Mouse (Mus musculus) hindbrain, embryonic 10.5 days (tissue): ENCODE data around the gene Mapk6. TPM values are rescaled to one million over a fixed set of nuclear protein-coding genes. Genes with fewer than 3 reads are reported as not detected.

Source experiments
- DNase-seq: peaks from one replicate; pipeline ENCODE4 v3.0.0-alpha.2; 2017; ENCODE audit warnings: low spot score
- H3K27ac ChIP-seq: fragments of 300-500 bp; sonication (generic); 2 replicates; pipeline ENCODE4 v1.5.1; 2016; ENCODE audit warnings: mild to moderate bottlenecking, moderate library complexity
- H3K27me3 ChIP-seq: fragments of 300-500 bp; sonication (generic); 2 replicates; pipeline ENCODE4 v1.6.1; 2016; ENCODE audit warnings: mild to moderate bottlenecking; ENCODE audit not compliant: poor library complexity, insufficient read depth, severe bottlenecking
- H3K36me3 ChIP-seq: fragments of 300-500 bp; sonication (generic); 2 replicates; pipeline ENCODE4 v1.6.1; 2016; ENCODE audit warnings: mild to moderate bottlenecking, moderate library complexity
- H3K4me1 ChIP-seq: fragments of 300-500 bp; sonication (generic); replicated peaks from 2 replicates; pipeline ENCODE4 v1.6.1; 2016; ENCODE audit warnings: mild to moderate bottlenecking
- H3K4me3 ChIP-seq: fragments of 300-500 bp; sonication (generic); 2 replicates; pipeline ENCODE4 v1.5.1; 2016; ENCODE audit warnings: mild to moderate bottlenecking, moderate library complexity
- H3K9me3 ChIP-seq: fragments of 300-500 bp; sonication (generic); 2 replicates; pipeline ENCODE4 v1.6.1; 2016; ENCODE audit warnings: mild to moderate bottlenecking, moderate library complexity
- WGBS: fragments of 180-500 bp; shearing (Covaris S2); methylation state at CpG from one replicate; pipeline ENCODE4 v1.1.7; 2016; 5-methylcytosine and 5-hydroxymethylcytosine counted together
- polyA plus RNA-seq: library from polyadenylated mRNA; unstranded; fragments of >200 nt; fragmentation: Nextera tagmentation; extraction: Ambion mirVana; gene quantifications from 2 replicates; pipeline ENCODE4 v1.2.1, GENCODE M21; 2016

Mapk6 gene
- polyA plus RNA-seq, 1 experiment from 2014 or later = 146 TPM

DNA sequence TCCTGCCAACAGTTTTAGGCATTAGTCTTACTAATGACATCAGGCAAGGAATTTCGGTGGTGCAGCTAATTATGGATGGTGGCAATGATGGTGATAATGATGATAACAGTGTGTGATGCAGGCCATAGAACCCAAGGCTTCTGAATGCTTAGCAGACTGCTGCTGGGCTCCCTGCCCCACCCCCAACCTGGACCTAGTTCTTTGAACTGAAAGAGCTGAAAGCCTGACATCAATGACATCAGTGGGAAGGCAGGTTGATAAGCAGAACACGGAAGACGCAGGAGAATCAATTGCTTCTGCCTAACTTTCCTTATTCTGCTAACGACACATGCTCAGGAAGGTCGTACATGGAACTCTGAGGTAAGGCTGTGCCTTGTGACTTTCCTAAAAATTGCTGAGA, 3.4 kb upstream of the Mapk6 start:
- DNase-seq = no peak
- H3K4me1 ChIP-seq = peaks cover 16% of the 10 kb centered on the region
- no peak overlapping the region for H3K27ac ChIP-seq
- WGBS = 75% methylated on average over 5 of the region's 5 CpGs
- H3K27me3 ChIP-seq = no peaks in the 10 kb centered on the region
- no peak overlapping the region for H3K4me3 ChIP-seq
- H3K36me3 ChIP-seq = no peaks in the 10 kb centered on the region
- H3K9me3 ChIP-seq = no peaks in the 10 kb centered on the region

DNA sequence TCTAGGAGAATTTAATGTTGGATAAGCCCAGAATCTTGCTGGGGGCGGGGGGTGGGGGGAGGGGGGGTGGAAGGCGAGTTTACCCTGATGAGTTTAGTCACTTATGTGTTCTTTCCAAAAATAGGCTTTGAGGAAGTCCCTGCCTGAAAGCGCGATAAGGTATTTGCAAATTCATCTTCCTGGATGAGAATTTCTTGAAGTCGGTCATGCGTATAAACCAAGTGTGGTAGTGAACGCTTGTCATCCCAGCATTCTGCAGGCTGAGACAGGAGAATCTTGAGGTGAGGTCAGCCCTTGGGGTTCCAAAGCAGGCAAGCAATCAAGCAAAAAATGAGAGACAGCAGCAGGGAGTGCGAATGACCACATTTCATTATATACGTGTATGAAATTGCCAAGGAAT, 1.8 kb upstream of the Mapk6 start:
- H3K4me1 ChIP-seq = peaks cover 31% of the 10 kb centered on the region
- H3K36me3 ChIP-seq = no peaks in the 10 kb centered on the region
- no peak overlapping the region for H3K4me3 ChIP-seq
- WGBS = 87% methylated on average over 9 of the region's 9 CpGs
- H3K27me3 ChIP-seq = no peaks in the 10 kb centered on the region
- H3K9me3 ChIP-seq = no peaks in the 10 kb centered on the region
- DNase-seq = no peak
- H3K27ac ChIP-seq = no peak overlapping the region

DNA sequence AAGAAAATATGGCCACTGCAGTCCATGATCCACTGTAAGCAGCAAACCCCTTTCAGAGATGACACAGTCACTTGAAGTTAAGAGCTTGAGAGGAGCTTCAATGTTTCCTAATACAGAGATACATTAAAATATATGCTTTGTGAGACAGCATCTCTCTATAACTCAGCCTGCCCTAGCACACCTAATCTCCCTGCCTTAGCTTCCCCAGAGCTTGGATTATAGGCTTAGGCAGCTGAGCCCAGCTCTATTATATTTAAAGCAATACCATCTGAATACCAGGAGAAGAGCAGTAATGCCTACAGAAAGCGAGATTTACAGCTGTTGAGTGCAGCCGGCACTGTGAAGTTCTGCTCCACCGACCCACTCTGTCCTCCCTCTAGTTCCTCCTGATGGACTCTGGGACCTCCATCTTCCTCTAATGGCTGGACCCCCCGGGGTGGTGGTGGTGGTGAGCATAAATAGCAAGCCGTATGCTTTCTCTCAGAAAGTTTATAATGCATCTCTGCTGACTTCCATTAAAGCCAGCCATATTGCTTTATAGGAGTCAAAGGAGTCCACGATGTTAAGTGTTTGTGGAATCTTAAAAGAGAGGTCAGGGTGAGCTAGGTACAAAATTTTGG, 1.2 kb upstream of the Mapk6 start:
- no peak for DNase-seq
- Histone ChIP-seq H3K27ac (peak overlapping the region; percentile 100), H3K36me3 (no peaks in the 10 kb centered on the region), H3K4me3 (0 out of 2 replicates have a peak overlapping the region, but pooled peaks have one; percentile 96), H3K9me3 (no peaks in the 10 kb centered on the region), H3K27me3 (no peaks in the 10 kb centered on the region), H3K4me1 (peaks cover 37% of the 10 kb centered on the region)
- WGBS = 79% methylated on average over 6 of the region's 6 CpGs

DNA sequence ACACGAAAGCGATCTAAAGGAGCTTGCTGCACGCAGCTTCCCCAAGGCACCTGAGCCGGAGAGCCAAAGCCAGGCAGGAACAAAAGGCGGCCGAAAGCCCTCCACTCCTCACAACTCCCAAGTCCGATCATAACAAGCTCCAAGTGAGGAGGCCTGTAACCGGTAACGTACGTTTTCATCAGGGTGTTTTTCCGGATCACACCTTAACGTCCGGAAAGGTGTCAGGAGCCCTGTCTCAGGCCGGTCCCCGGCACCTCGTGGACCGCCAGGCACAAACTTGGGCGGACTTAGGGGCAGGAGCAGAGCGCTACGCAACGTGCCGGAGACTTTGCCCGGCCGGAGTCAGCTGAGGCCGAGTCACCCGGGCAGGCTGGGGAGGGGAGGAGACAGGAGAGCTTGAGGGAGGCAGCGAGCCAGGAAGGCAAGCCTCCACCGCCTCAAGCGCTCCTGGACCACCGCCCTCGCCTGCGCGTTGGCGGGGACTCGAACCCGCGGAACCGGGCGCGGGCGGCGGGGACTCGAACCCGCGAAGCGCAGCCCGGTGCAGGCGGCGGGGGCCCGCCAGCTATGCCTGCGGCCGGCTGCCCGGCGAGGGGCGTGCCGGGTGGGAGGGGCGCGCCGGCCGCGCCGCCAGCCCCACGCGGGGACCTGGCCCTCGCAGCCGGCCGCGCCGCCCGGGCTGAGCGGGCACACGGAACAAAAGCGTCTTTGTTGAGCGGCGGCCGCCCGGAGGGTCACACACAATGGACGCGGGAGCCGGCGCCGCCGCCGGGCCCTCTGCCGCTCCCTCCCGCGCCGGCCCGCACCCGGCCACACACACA, 564 bp downstream of the Mapk6 start:
- H3K9me3 ChIP-seq = no peaks in the 10 kb centered on the region
- under 1% methylated on average over 90 of the region's 90 CpGs for WGBS
- DNase-seq = peak; percentile 77
- no peaks in the 10 kb centered on the region for H3K36me3 ChIP-seq
- H3K27ac ChIP-seq = peak overlapping the region; percentile 100
- peak overlapping the region; percentile 96 for H3K4me3 ChIP-seq
- peaks cover 54% of the 10 kb centered on the region for H3K4me1 ChIP-seq
- no peaks in the 10 kb centered on the region for H3K27me3 ChIP-seq

DNA sequence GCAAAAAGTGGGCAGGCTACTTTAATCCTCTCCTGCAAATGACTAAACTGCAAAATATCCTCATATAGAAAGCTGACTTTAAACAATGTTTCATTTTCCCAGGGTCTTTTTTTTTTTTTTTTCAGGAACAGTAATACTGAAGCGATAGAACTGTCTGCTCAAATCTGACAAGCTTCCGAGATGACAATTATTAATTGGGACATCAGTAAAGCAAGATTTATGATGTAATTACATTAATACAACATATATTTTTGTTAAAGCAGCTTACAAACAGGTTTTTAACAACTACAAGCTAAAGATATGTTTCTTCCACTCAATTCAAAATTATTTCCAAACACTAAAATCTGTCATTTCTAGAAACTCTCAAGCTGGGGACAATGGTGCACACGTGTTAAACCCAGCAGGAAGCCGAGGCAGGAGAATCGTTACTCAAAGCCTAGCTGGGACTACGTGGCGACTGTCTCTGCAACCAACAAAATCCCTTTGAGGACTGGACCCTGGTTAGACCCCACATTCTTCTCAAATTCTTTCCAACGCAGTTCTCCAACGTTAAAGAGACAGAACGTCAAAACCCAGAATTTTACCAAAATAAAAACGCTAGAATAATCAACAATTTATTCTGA, 1.5 kb downstream of the Mapk6 start:
- Histone ChIP-seq H3K36me3 (no peaks in the 10 kb centered on the region), H3K4me3 (peak overlapping the region; percentile 96), H3K9me3 (no peaks in the 10 kb centered on the region), H3K4me1 (peaks cover 63% of the 10 kb centered on the region), H3K27me3 (no peaks in the 10 kb centered on the region), H3K27ac (peak overlapping the region; percentile 100)
- 4% methylated on average over 11 of the region's 11 CpGs for WGBS
- DNase-seq = no peak

DNA sequence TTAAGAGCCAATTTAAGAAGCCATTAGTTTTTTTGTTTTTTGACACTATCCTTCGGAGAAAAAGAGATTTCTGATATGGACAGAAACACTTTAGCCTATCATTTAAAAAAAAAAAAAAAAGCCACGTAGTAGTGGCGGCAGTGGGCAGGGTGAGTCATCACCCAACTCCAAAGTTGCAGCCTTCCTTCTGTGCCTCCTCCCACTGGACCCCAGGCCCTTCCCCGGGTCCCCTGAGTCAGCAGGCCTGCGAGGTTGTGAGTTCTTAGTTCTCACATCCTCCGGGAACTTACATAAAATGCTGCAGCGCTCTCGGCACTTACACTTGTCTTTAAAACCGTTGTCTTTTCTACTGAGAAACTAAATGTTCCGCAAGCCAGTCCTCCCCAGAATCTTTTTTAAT, 2.0 kb downstream of the Mapk6 start:
- H3K27ac ChIP-seq = peak overlapping the region; percentile 29; the same call in 1 of the 2 replicates
- no peaks in the 10 kb centered on the region for H3K27me3 ChIP-seq
- 17% methylated on average over 10 of the region's 10 CpGs for WGBS
- H3K36me3 ChIP-seq = no peaks in the 10 kb centered on the region
- H3K9me3 ChIP-seq = no peaks in the 10 kb centered on the region
- peak; percentile 29 for DNase-seq
- H3K4me3 ChIP-seq = peak overlapping the region; percentile 96
- H3K4me1 ChIP-seq = peaks cover 68% of the 10 kb centered on the region

DNA sequence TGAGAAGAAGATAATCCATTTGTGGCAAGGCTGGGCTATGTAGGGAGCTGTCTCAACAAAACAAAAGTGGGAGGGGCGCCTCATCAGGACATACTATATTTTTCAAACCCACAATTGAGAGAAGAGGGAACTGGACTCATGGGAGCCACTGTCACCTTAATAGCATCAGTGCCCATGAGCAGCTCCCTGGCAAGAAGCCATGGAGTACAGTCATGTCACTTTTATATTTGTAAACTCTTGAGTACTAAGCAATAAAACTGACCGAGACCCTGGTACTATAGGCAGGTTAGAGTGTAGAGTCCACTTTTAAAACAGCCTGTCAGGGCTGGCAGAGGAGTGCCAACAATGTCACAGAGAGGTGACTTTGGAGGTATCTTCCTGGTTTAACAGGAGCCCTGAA, 3.7 kb downstream of the Mapk6 start:
- Histone ChIP-seq H3K9me3 (no peaks in the 10 kb centered on the region), H3K27ac (no peak overlapping the region), H3K36me3 (no peaks in the 10 kb centered on the region), H3K4me3 (no peak overlapping the region), H3K4me1 (peaks cover 79% of the 10 kb centered on the region), H3K27me3 (no peaks in the 10 kb centered on the region)
- no peak for DNase-seq
- 96% methylated on average over 2 of the region's 2 CpGs for WGBS

DNA sequence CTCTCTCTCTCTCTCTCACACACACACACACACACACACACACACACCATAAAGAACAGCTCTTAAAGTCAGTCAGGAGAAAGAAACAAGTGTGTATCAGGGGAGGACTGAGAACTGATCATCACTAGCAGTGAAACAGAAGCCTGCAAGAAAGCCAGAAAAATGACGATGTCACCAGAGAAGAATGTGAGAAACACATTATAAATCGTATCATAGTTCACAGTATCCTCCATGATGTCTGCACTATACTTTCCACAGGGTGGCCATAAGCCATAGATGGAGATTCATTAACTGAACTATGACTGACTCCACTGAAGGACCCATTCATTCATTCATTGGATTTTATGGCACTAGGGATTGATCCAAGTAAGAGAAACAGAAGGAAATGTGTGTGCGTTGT, 6.3 kb downstream of the Mapk6 start:
- H3K9me3 ChIP-seq = no peaks in the 10 kb centered on the region
- H3K27me3 ChIP-seq = no peaks in the 10 kb centered on the region
- DNase-seq = no peak
- H3K27ac ChIP-seq = no peak overlapping the region
- 88% methylated on average over 3 of the region's 3 CpGs for WGBS
- H3K36me3 ChIP-seq = peaks cover 7% of the 10 kb centered on the region
- H3K4me1 ChIP-seq = peaks cover 65% of the 10 kb centered on the region
- H3K4me3 ChIP-seq = no peak overlapping the region

DNA sequence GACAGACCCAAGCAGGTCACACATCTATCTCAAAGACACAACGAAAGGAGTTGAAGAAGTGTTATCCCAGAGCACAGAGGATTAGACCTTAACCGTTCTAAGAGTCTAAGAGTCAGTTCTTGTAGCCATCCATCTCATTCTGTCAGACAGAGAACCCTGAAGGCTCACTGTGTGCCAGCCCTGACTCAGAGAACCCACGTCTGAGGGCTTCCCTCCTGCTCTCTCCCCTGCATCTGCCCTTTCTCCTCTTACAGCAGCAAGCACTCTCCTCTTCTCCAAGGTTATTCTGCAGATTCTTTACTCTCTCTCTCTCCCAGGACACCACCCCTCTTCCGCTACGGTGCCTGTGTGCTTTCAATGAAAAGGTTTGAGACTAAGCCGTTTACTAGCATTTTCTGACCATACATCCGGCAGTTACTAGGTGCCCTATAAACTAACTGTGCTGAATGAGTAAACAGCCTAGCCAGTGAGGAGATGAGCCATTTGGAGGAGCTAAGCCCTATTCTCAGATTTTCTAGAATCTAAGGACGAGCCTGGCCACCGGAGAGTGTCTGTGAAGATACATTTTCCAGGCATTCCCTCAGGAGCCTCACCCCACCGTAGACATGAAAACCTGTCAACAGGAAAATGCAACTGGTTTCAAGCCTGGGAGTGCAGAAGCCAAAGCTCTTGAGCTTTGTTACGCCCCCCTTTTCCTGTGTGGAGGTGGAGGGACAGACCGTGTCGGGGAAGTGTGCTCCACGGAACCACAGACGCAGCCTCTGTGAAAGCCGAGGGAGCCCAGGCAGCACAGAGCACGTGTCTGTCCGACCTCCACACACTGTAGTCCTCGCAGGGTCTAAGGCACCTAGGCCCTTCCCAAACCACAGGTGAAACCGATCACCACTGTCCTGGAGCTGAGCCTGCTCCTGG, 8.0 kb downstream of the Mapk6 start:
- no peak for DNase-seq
- Histone ChIP-seq H3K9me3 (no peaks in the 10 kb centered on the region), H3K27me3 (no peaks in the 10 kb centered on the region), H3K36me3 (peaks cover 24% of the 10 kb centered on the region), H3K4me1 (peaks cover 50% of the 10 kb centered on the region), H3K27ac (no peak overlapping the region), H3K4me3 (no peak overlapping the region)
- 90% methylated on average over 20 of the region's 20 CpGs for WGBS

DNA sequence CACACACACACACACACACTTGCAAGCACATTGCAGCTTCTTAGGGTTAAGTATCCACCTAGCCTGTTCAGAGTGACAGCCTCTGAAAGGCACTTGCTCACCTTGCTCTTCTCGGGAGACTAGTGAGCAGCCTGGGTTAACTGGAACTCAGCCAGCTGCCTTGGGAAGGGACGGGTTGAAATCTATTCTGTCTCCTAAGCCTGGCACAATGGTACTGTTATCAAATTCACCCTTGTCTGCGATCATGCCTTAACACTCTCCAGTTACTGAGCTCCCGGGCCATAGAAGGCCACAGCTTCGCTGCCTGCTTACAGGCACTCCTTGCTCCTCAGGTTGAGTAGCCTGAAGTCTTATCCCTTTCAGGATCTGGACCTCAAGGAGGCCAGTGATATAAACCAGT, 9.2 kb downstream of the Mapk6 start:
- Histone ChIP-seq H3K36me3 (peaks cover 36% of the 10 kb centered on the region), H3K9me3 (no peaks in the 10 kb centered on the region), H3K27ac (no peak overlapping the region), H3K27me3 (no peaks in the 10 kb centered on the region), H3K4me1 (peaks cover 39% of the 10 kb centered on the region), H3K4me3 (no peak overlapping the region)
- DNase-seq = no peak
- WGBS = 90% methylated on average over 5 of the region's 5 CpGs

DNA sequence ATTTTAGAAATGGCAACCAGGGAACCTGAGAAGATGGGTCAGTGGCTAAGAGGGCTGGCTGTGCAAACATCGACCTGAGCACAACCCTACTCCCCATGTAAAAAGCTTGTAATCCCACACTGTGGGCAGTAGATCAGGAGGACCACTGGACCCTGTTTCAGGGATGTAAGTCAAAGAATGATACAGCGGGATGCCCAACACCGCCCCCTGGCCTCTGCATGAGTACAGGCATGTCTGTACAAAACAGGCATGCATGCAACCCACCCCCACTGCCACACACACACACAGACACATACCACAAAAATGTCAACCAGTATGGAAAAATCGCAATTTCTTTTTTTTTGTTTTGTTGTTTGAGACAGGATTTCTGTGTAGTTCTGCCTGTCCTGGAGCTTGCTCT, 10.7 kb downstream of the Mapk6 start:
- Histone ChIP-seq H3K27me3 (no peaks in the 10 kb centered on the region), H3K27ac (no peak overlapping the region), H3K4me1 (peaks cover 24% of the 10 kb centered on the region), H3K4me3 (no peak overlapping the region), H3K9me3 (no peaks in the 10 kb centered on the region), H3K36me3 (peaks cover 52% of the 10 kb centered on the region)
- no peak for DNase-seq
- WGBS = 89% methylated on average over 4 of the region's 4 CpGs

DNA sequence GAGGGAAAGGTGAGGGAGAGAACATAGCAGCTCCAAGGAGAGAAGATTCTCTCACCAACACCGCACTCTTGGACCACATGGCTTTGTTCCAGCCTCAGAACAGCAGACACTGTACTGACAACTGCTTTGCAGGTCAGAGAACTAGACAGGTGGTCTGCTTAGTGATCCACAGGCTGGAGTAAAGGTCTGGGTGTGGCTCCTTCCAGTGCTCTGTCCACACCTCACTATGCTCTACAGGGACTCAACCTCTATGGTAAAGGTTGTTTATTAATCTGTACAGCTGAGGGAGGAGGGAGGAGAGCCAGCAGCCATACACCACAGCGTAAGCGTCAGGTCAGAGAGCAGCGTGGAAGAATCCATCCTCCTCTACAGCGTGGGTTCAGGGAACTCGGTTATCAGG, 13.8 kb downstream of the Mapk6 start:
- H3K4me3 ChIP-seq = no peak overlapping the region
- H3K4me1 ChIP-seq = no peaks in the 10 kb centered on the region
- peaks cover 83% of the 10 kb centered on the region for H3K36me3 ChIP-seq
- no peak for DNase-seq
- H3K27me3 ChIP-seq = no peaks in the 10 kb centered on the region
- H3K9me3 ChIP-seq = no peaks in the 10 kb centered on the region
- WGBS = 90% methylated on average over 6 of the region's 6 CpGs
- no peak overlapping the region for H3K27ac ChIP-seq
